Mouse (Mus musculus) megakaryocyte, embryonic 14.5 days (primary cell): ENCODE measurements around the gene S1pr5.

Source experiments
- FLI1 ChIP-seq: IDR thresholded peaks from 2 replicates; pipeline ENCODE4 v1.6.1; 2012; ENCODE audit warnings: low read length, inconsistent platforms, mixed read lengths
- GATA1 ChIP-seq: IDR thresholded peaks from 3 replicates; pipeline ENCODE4 v1.6.1; 2012; ENCODE audit warnings: mixed read lengths, low read length, inconsistent platforms, borderline replicate concordance

DNA sequence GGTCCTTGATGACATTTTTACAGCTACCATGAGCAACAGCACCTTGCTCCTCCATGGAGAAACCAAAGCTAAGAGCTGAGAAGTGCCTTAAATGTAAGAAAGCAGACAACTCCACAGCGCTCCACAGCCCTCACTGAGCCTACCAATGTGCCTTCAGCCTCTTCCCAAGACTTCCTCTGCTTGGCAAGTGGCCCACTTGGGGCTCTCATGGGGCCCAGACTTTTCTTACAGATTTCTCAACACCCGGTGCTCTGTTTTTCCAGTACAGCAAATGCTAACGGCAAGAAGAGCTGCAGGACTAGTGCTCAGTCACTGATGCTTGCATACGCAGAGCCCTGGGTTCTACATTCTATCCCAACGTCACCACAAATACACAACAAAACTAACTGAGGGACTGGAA, 29.5 kb upstream of the S1pr5 start:
- TF ChIP-seq GATA1 (no peak), FLI1 (no peak)
